Mouse (Mus musculus) cerebellum, postnatal 25 days (tissue): ENCODE results near the gene Itga7.
A peak's percentile ranks its signal among the peaks of the same experiment; 100 is the strongest.

ENCODE experiments used
- DNase-seq, 2 experiments: peaks; one replicate each; pipeline ENCODE4 v3.0.0; 2021; ENCODE audit warnings: mixed read lengths in 2 of 2

The Itga7 gene

DNA sequence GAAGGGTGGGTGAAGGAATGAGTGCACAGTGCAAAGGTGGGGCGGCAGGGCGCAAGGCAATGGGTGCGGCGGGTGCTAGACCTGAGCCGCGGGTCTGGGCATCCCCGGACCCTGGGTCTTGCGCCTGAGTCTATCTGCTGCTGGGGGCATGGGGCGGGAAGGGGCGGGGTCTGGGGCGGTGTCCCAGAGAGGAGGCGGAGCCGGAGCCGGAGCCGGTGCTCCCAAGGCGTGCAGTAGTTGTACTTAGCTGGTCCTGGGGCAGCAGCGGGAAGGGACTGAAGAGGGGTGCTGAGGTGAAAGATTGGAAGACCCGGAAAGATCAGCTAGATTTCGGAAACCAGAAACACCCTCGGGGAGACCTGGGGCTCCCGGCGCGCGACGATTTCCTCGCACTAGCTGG lies at the start of gene Itga7:
TSS of gene Itga7 (plus strand) at position 245 of the 400 bp plus-strand sequence.
- peak; percentile 75 to 86 for DNase-seq

DNA sequence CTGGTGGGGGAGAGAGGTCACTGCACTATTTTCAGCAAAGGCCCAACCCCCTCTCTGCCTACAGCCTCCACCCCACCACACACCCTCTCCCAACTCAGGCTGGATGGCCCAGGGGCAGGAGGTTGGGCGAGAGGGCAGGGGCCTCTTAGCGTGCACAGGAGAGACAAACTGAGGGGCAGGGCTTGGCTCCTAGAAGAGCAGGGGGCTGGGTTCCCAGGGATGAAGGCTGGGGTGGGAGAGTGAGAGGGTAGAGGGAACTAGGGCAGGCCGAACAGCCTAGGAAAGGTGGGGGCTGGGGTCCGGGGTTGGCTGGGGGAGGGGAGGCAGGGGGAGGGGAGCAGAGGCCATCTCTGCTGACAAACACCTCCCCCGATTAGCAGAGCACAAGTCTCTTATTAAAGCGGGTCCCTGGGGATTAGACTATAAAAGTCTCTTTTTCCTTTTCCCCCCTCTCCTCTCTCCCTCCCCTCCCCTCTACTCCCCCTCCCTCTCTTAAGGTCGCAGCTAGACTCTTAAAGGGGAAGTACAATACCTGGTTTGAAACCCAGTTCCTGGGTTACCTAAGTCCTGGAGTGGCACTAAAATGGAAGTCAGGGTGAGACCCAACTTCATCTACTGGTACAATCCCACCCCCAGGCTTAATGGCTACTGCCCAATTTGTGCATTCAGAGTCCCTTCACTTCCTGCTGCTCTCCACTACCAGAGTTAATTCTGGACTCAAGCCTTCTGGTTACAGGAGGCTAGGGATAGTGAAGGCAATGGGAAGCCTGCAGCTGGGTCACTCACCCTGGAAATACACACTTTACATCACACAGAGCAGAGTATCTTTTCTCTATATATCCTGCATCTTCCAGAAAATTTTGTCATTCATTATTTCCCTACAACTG lies 44.4 kb upstream of the Itga7 start:
- no peak for DNase-seq

DNA sequence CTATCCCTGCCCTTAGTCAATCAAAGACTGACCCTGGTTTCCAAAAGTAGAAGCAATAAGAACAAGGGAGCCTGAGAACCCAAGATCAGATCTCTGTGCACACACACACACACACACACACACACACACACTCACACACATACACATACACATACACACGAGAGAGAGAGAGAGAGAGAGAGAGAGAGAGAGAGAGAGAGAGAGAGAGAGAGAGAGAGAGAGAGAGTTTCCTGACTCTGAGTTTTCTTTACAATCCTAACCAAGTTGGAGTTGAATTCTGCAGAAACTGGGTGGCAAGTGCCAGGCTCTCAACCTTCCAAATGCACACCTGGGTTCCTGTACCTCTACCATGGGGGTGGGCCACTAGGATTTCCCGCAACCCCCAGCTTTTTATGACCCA lies 43.8 kb upstream of the Itga7 start:
- no peak for DNase-seq

DNA sequence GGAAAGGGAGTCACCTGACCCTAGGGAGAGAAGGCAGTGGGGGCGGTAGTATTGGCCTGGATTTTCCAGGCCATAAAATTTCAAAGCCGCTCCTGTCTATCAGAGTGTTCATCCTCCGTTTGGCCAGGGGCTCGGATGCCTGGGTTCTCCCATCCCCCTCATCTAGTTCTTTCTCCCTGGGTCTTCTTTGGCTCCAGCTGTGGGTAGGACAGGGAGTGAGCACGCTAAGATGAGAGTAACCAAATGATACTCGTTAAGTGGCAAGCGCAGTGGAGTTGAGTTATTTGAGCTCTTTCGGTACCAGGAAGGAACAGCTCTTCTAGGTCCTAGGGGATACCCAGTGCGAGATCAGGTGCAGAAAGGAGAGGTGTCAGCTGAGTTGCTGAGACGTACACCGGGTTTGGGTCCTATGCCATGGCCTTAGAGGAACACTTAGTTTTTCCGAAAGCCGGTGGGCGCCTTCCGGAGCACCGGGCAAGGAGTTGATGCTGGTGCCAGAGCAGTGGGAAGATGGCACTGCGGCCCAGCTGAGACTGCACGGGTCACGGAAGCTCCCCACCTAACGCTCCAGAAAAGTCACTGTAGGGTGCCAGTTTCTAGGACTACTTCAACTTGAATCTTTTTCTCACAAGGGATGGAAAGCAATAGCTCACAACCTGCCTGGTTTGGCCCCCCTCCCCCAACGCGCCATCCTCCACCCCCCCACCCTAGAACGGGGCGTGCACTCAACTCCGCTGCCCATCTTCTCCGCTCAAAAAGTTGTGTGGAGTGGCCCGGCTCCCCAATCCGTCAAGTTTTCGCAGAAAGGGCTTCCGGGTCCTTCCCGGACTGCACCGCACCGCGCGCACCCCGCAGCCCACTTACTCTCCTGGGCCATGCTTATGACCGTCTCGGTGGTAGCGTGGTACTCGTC lies 43.0 kb upstream of the Itga7 start:
- peak in 1 of 2 experiments; percentile 17 for DNase-seq

DNA sequence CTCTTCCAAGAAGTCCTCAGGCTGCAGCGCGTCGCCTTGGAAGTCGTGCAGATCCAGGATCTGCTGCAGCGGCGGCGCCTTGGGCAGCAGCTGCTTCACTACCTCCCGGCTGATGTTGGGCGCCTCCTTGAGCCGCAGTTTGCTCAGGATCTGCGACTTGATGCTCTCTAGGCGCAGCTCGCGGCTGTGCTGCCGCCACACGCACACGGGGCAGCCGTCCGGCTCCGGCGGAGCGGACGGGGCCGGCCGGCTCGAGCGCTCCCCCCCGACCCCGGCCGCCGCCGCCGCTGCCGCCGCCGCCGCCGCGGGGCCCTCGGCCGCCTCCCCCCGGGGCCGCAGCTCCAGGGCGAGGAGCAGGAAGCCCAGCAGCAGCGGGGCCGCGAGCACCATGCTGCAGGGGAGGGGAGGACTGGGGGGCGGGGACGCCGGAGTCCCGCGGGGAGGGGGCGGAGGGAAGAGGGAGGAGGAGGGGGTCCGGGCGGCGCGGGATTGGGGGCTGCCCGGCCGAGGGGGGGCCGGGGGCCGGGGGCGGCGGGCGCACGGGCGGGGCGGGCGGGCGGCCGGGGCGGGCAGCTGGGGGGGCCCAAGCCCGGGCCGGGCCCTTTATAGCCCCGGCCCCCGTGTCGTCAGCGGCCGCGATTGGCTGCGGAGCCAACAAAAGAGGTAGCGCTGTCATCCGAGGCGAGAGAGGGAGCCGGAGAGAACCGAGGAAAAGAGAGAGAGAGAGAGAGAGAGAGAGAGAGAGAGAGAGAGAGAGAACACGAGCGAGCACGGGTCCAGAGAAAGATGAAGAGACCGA lies 42.1 kb upstream of the Itga7 start, which contains the start of gene Gdf11:
TSS of gene Gdf11 (minus strand) at position 423 of the 799 bp plus-strand sequence.
- DNase-seq = peak; percentile 47 to 61

DNA sequence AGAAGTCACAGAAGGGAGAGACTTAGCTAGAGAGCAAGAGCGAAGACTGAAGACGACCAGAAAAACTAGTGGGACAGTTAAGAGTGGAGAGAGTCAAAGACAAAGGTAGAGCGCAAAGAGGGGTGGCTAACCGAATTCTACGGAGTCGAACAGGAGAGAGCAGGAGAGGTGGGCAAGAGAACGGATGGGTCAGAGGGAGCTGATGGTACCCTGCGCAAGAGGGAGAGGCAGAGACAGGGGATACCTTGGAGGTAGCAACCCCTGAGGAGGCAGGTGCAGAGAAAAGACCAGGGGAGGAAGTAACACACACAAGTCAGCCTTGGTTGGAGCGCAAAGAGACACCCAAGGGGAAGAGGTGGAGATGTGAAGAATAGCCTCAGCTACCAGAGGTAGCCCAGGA lies 41.4 kb upstream of the Itga7 start:
- no peak for DNase-seq

DNA sequence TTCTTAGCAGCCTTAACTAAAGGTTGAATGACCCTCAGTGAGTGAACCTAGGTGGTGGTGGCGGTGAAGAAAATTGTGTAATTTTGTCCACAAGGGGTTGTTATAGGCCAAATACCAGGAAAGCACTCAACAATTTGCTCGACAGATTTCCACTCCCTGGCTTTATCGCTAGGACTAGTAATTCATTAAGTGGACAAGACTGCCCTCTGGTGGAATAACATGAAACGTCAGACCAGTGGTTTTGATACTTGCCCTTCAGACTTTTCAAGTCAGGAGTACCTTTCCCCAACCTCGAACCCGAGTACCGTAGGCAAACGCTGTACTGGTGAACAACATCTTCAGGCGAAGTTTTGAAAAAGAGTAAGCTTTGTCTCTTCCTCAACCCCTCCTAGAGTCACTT lies 38.2 kb upstream of the Itga7 start:
- DNase-seq = peak; percentile 60 to 84

DNA sequence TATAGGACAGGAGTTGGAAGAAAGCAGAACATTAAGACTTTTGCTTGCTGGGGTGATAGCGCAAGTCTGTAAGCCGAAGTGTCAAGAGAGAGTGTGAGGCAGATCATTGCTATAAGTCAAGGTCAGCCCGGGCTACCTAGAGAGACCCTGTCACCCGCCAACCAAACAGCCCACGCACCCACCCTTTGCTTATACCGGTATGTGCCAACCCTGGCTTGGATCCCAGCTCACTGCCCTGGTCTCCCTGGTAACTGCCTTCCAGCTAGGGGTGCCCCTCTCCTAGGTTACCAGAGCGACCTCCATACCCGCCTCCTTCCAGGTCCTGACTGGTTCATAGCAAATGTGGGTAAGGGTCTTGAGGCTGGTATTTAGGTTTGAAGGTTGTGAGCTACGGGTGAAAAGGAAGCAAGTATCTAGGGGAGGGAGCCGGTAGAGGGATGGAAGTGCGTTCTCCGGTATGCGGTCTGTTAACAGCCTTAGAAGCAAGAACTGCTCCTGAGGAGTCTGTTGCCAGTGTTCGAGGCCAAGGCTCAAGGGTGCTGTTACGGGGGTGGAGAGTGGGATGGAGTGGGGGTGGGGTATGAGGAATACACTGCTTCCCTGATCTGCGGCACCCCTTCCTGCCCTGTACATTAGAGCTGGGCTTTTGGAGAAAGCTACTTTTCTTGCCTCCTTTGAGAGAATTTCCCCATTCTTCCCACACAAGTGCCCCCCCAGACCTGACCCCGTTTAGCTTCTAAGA lies 37.5 kb upstream of the Itga7 start:
- DNase-seq = peak in 1 of 2 experiments; percentile 52

DNA sequence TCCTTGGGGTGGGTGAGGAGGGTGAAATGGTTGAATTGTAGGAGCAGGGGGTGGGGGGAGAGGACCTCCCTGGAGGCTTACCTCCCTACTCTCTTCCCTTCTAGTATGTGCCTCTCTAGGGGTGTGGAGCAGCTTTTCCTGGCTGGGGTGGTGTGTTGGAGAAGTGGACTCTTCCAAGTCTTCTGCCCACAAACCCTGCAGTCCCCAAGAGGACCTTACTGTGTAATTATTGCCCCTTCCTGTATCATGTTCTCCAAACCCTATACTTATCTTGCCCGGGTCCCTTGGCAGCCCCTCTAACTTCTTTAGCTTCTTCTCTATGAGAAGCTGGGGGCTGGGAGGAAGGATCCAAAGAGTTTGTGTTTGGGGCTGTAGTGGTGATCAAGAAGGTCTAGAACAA lies 36.8 kb upstream of the Itga7 start:
- no peak for DNase-seq

DNA sequence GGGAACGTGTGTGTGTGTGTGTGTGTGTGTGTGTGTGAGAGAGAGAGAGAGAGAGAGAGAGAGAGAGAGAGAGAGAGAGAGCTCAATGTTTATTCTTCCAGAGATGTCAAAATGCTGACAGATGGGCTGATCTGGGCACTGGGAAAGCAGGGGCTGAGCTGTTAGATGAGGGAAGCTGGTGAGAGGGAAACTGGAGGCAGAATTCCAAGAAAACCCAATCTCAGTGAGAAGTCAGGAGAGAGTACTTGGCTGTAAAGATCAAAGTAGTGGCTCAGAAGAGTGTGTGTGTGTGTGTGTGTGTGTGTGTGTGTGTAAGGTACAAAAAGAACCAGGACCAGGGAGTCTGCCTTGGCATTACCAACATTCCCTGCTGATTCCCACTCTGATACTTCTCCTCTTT lies 36.1 kb upstream of the Itga7 start:
- DNase-seq = no peak

DNA sequence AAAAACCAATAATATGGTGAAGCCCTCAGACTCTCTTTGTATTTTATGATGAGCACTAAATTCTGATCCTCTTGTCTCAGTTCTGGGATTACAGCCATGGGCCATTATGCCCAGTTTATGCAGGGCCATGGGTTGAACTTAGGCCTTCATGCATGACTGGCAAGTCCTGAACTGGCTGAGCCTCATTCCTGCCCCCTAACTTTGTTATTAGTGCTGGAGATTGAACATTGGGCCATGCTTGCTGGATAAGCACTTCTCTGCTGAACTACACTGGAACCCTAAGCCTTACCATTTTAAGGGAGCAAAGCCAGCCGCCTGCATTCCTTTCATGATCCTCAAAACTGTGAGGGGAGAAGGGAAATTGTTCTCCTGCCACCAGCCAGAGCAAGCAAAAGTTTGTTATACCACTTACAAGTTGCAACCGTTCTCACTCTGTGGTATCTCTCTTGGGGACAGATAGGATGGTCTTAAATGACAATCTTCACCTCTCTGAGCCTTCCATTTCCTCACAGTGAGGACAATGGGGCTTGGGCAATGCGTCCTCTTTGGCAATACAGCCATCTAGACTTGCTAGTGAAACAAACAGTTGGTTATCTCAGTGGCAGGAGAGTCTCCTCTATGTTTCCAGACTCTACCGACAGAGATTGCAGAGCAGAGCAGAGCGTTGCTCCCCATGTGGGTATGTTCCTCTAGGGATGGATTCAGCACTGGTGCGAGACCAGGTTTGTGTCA lies 33.7 kb upstream of the Itga7 start:
- DNase-seq = no peak

DNA sequence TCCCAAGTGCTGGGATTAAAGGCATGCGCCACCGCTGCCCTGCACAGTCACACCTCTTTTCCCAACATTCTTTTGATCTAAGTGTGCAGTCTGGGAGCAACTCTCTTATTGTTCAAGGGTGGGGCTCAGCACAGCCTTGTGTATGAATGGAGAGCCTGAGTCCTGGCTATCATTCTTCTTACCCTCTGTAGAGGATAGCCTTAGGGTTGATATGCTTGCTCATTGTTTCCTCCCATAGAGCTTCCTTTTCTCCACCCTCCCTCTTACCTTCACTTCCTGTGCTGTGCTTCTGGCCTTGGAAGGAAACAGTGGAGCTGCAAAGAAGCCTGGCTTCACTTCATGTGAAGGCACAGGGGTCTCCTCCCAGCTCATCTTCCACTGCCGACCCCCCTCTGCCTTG lies 32.9 kb upstream of the Itga7 start, which contains the start of gene Cd63:
TSS of gene Cd63 (plus strand) at position 292 of the 400 bp plus-strand sequence.
- DNase-seq = no peak

DNA sequence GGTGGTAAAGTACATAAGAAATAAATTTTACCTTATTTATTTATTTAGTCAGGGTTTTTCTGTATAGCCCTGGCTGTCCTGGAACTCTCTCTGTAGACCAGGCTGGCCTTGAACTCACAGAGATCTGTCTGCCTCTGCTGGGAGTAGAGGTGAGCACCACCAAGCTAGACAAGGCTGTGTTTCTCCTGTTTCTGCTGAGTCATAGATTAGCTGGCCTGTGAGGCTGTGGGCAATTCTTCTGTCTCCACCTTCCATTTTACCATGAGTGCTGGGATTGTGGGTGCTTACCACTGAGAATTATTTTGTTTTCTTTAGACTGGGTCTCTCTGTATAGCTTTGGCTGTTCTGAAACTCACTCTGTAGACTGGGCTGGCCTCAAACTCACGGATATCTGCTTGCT lies 32.2 kb upstream of the Itga7 start:
- no peak for DNase-seq

DNA sequence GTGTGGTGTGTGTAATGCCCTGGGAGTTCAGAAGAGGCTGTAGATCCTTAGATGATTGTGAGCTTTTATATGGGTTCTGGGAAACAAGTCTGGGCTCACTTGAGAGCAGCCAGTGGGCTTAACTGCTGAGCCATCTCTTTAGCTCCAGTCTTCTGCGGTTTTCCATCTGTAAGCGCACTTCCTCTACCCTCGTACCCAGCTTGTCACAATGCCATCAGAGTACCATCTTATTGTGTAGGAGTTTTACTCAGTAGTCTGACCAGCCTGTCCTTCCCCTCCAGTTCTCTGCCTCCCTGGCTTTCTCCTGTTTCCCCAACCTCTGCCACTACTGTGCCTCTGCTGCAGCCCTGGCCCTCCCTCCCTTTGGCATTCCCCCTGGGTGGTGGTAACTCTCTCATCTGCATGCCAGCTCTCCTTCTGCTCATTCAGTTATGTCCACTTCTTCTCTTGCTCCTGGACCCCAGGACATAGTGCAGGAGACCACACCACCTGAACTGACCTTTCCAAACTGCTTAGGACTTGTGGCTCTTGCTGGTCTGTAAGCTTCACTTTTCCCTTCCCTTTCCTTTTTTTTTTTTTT lies 31.1 kb upstream of the Itga7 start:
- DNase-seq = no peak

DNA sequence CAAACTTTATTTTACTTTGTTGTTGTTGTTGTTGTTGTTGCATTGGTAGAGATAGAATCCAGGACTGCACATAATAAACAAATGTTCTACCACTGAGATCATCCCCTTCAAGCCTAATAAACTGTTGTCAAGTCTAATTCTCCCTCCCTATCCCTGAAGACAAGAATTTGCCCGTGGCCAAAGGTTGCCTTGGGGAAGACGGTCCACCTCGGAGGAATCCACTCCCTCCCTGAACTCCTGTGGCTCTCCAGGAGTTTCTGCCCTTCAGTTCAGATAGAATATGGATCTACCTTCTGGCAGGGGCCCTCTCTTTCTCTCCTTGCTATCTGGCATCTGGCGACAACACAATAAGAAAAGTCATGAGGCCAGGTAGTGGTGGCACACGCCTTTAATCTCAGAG lies 28.8 kb upstream of the Itga7 start:
- no peak for DNase-seq

DNA sequence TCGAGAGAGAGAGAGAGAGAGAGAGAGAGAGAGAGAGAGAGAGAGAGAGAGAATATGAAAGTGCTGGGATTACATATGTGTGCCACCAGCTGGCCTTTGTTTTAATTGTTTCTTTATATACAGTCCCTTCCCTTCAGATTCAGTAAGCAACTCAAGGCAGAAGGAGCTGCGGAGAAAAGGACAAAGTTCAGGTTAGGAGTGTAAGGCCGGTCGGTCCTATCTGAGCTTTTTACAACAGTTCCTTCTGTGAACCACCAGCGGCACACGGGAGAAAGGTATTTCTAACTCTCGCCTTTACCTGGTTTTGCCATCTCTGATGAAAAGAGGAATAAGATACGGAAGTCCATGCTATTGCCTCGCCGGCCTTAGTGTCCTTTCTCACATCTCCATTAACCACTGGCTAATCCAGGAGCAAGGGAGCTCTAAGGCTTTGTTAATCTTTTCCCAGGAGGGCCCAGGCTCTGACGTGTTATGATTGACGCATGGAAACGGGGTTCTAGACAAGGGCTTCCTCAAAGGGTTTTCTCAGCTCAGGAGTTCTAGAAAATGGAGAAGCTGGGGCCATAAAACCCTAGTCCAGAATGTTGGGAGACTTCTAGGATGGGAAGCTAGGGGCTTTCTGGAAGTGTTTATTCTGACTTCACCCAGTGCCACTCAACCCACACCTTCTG lies 24.7 kb upstream of the Itga7 start:
- no peak for DNase-seq

DNA sequence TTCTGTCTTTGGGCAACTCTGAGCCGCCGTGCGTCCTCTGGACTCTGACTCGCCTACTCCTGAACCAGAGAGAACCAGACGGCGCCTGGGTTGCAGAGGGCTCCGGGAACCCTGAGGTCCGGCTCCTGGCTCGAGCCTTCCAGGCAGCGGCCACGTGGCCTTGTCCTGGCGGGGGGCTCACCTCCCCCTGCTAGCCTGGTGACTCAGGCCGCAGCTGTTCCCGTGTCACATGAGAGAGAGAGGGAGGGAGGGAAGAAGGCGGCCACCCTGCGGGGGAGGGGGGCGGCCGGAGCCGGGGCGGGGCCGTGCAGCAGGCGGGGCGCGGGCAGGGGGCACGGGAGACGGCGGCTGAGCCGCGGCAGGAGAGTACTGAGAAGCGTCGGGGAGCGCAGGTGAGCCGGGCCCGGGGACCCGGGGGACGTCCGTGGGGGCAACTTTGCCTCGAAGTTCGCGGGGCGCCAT lies 24.0 kb upstream of the Itga7 start:
- peak; percentile 62 to 81 for DNase-seq

DNA sequence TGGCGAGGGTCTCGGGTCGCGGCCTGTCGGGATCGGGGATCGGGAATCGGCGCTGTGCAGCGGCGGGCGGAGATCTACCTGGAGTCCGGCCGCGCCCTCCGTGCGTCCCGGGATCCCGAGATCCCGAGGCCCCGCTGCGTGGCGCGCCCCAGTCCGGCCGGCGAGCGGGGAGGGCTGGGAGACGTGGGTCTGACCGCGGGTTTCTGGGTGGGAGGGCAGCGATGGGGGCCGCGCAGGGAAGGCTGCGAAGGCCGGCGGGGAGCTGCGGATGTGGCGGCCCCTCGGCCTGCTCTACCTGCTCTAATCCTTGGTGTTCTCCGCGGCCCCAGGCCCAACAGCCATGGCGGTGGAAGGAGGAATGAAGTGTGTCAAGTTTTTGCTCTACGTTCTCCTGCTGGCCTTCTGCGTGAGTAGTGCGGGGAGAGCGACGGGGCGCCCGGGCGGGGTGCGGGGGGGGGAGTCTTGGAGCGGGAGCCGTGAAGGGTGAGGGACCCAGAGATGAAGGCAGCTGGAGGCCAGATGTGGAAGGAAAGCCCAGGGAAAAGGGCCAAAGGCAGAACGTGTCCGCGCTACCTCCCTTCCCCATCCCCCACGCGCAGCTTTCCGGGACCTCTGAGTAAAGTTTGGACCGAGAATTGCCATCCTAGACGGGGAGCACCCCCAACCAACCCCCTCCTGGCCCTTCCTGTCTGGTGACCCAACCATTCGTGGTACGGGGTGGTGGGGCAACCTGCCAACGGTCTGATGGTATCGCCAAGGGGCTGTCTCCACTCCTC lies 23.4 kb upstream of the Itga7 start:
- peak in 1 of 2 experiments; percentile 58 for DNase-seq

DNA sequence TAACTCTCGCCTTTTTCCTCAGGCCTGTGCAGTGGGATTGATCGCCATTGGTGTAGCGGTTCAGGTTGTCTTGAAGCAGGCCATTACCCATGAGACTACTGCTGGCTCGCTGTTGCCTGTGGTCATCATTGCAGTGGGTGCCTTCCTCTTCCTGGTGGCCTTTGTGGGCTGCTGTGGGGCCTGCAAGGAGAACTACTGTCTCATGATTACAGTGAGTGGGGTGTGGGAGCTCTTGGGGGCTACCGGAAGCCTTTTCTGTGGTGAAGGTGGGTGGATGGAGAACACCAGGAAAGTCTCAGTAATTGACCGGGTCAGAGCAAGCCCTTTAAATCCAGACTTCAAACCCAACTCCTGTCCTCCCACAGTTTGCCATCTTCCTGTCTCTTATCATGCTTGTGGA lies 22.2 kb upstream of the Itga7 start:
- DNase-seq = no peak
